Mouse (Mus musculus): ENCODE results near the gene Esf1. TPM values are rescaled to one million over a fixed set of nuclear protein-coding genes. Genes with fewer than 3 reads are reported as not detected.
A peak's percentile ranks its signal among the peaks of the same experiment; 100 is the strongest.

The Esf1 gene
- total RNA-seq, 2 experiments from 2014 or later: 18.9 to 21.3 TPM

DNA sequence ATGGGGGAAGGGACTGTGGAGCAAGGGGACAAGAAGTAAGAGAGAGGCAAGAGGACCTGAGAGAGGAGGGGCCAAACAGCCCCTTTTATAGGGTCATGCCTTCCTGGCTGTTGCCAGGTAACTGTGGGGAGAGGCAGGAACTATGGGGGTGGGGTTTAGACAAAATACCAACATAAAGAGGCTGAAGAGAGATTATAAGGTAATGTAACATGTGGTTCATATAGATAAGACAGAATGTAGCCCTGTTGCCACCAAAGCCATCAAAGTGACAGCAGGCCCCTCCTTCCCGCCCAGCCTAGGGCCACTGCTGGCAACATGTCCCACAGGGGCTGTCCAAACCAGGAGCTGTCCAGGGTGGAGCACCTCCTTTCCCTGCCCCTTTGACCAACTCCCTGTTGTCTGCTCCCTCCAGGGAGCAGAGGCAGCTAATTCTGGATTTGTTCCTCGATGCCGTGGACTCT is 73.2 kb downstream of the Esf1 start:
- no peak for DNase-seq (ENCODE audit: low spot score in 2 of 2)

DNA sequence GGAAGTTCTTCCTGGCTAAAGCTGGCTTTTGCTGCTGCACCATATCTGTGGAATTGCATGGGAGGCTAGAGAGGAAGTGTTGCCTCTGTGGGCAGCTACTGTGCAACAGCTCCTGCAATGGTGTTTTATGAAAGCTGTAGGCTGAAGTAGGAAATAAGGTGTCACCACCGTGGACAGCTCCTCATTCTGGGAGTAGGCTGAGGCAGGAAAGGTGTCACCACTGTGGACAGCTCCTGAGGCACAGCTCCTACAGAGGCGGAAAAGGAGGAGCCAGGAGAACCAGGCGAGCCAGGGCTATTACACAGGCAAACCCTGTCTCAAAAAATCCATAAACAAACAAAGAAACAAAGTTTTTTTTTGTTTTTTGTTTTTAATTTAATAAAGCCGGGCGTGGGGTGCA is 74.3 kb downstream of the Esf1 start:
- DNase-seq (ENCODE audit: low spot score in 2 of 2): no peak

DNA sequence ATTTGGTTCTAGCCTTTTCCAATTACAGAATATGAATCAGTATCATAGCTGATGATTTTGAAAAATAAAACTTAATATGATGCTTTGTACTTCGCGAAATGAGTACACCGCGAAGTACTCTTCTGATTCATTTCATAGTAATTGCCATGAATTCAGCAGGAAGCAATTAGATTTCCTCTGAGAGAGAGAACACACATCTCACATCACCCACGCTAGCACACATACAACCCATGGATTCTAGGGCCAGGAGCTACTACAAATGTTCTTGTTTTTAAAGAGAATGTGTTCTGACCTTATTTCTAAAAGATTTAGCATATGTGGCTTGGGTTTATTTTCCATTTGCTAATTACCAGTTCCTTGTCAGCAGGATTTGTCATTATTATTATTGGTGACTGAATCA is 76.9 kb downstream of the Esf1 start:
- peak in 1 of 2 experiments; percentile 58 for DNase-seq (ENCODE audit: low spot score in 2 of 2)

DNA sequence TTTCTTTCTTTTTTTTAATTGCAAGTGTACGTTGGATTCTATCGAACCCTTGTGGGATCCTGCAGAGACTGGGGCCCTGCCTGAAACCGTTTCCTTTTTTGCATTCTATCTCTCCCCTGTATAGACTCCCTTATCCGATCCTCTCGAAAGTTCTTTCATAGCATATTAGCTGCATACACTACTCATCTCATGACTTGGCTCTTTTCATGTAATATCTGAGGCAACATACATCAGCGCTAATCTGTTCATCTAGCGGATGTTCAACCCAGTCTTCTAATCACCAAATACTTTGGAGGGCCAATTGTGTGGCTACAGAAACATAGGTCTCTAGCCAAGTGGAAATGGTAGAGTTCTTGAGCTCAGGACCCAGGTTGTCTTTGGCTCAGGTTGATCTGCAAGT is 86.1 kb downstream of the Esf1 start:
- DNase-seq (ENCODE audit: low spot score in 2 of 2): no peak

DNA sequence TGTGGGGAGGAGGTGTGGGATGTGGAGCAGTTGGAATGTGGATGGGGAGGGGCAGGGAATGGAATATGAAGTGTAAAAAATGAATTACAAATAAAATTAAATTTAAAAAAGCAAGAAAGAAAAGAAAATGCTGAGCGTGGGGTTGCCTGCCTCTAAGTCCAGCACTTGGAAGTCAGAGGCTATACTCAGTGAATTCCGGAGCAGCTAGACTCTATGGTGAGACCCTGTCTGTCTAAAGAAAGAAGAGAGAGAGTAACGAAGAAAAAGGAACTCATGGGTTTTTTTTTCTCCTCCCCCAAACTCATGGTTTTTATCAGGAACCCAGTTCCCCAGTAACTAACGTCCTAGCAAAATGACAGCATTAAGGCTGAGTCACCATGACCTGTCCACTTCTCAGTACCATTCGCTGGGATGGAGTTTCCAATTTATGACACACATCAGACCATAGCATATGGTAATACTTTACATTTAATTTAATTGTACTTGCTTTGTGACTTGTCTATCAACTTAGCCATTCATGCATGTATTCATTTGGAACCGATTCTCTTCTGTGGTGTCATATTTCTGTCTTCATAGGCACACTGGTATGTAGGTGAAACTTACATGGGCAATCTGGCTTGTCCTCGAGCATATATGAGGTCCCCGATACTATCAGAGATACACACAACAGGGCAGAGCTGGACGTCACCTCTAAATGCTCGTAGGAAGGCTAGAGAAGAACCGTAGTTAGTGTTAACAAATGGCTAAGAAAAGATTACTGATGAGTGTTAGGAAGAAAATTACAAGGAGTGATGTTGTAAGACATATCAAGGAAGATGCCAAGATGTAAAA is 89.4 kb downstream of the Esf1 start:
- no peak for DNase-seq (ENCODE audit: low spot score in 2 of 2)

DNA sequence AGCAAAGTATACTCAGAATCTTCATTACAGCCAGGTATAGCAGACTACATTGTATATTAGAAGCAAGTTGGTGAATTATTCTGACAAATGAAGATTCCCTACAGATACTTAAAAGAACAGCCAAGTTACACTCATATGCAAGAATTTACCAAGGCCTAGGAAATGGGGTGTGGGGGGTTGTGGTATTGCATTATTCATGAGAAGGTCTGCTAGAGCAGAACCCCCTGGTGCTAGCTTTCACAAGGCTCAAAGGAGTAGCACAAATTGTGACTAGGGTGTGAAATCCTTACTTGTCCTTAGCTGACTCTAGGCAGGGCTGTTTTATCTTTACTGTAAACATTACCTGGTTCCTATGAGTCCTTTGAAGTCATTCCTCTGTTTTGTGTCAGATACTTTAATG is 91.1 kb downstream of the Esf1 start:
- DNase-seq (ENCODE audit: low spot score in 2 of 2): peak in 1 of 2 experiments; percentile 11

DNA sequence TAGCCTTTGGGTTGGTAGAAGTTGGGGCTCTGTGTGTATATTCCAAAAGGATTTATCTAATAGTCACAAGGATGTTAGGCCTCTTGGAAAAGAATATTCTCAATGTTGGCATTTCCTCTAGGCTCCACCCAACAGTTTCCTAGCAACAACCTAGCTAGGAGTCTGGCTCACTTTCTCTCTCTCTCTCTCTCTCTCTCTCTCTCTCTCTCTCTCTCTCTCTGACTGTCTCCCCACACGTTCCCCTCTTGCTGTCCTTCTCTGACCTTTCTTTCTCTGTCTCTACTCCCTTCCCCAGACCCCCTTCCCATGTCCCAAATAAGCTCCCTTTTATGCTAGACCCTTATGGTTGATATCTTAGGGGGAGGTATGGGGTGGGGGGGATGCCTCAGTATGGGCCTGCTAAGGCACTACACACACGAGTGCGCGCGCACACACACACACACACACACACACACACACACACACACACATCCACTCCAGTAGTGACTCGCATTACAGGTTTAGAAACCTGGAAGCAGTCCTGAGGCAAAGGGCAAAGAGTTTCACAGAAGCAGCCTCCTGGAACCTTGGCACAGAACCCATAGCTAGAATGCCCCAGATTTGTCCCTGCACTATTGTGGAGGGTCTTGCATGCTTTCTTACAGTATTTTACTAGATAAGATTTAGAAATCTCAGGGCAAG is 91.6 kb downstream of the Esf1 start:
- DNase-seq (ENCODE audit: low spot score in 2 of 2): no peak

DNA sequence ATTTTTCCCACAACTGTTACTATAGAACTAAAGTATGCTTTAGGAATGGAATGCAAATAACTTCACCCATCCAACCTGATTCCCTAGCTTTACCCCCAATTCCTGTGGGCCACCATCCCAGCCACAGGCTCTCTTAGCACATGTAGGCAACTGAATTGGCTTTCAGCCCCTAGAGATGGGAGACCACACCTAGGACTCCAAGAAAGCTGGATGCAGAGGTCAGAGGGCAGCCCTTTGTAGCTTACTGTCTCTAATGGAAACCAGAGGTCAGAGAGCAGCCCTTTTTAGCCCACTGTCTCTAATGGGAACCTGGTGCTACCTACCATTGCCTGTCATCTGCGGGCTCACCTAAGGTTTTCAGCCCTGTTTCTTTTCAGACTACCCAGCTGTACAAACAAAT is 92.9 kb downstream of the Esf1 start:
- no peak for DNase-seq (ENCODE audit: low spot score in 2 of 2)

DNA sequence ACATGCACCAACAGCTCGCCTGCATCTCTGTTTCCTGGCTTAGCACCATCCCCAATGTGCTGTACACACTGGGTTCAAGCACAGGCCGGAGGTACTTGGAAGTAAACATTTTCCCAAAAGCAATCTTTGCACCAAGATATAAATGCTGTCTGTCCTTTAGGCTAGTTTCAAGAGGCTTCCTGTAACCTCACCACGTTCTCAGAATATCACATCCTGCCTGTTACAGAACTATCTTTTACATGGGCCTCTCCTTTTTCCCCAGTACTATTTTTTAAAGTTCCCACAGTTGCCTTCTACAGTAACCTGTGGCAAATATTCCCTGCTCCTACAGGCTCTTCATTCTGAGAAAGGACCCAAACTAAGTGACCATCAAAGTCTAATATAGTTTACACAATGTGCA is 95.2 kb downstream of the Esf1 start:
- DNase-seq (ENCODE audit: low spot score in 2 of 2): no peak

Other genes starting within 250 kb of the Esf1 start
- 10 to 100 TPM; 29.6 to 30.3 TPM for gene Tasp1, start 103.8 kb downstream of the Esf1 start, total RNA-seq (2021)
- not detected for gene Gm17374, start 18.5 kb downstream of the Esf1 start, total RNA-seq (2021)
- gene Ndufaf5, start 85 bp upstream of the Esf1 start, total RNA-seq (2021): 10 to 100 TPM; 45.1 to 46.5 TPM
- gene Sel1l2, start 219.1 kb upstream of the Esf1 start, total RNA-seq (2021): not detected
- gene Macrod2, start 224.7 kb upstream of the Esf1 start, total RNA-seq (2021): 10 to 100 TPM; 48.7 to 54.6 TPM